Mouse (Mus musculus) neural tube, embryonic 12.5 days (tissue): Measurements from ENCODE around the gene Med12. TPM values are rescaled to one million over a fixed set of nuclear protein-coding genes. Genes with fewer than 3 reads are reported as not detected.

Experiments used
- ATAC-seq: fragments of 200-750 bp; cut with Nextera tagmentation; 2 replicates; pipeline ENCODE4 v1.8.0; 2017; ENCODE audit warnings: low read depth, mild to moderate bottlenecking, moderate TSS enrichment, moderate library complexity; ENCODE audit not compliant: low FRiP score
- H3K27ac ChIP-seq: fragments of 300-500 bp; sonication (generic); 2 replicates; pipeline ENCODE4 v1.5.1; 2016
- H3K27me3 ChIP-seq: fragments of 300-500 bp; sonication (generic); replicated peaks from 2 replicates; pipeline ENCODE4 v1.6.1; 2016; ENCODE audit warnings: mild to moderate bottlenecking
- H3K36me3 ChIP-seq: fragments of 300-500 bp; sonication (generic); 2 replicates; pipeline ENCODE4 v1.6.1; 2016; ENCODE audit warnings: mild to moderate bottlenecking
- H3K4me1 ChIP-seq: fragments of 300-500 bp; sonication (generic); 2 replicates; pipeline ENCODE4 v1.6.1; 2016
- H3K4me2 ChIP-seq: fragments of 300-500 bp; sonication (generic); replicated peaks from 2 replicates; pipeline ENCODE4 v1.6.1; 2016; ENCODE audit warnings: mild to moderate bottlenecking
- H3K4me3 ChIP-seq: fragments of 300-500 bp; sonication (generic); 2 replicates; pipeline ENCODE4 v1.5.1; 2016
- H3K9ac ChIP-seq: fragments of 300-500 bp; sonication (generic); 2 replicates; pipeline ENCODE4 v1.6.1; 2016; ENCODE audit warnings: mild to moderate bottlenecking
- H3K9me3 ChIP-seq: fragments of 300-500 bp; sonication (generic); 2 replicates; pipeline ENCODE4 v1.6.1; 2016; ENCODE audit warnings: mild to moderate bottlenecking
- WGBS: fragments of 180-500 bp; shearing (Covaris S2); methylation state at CpG from one replicate; pipeline ENCODE4 v1.1.7; 2016; 5-methylcytosine and 5-hydroxymethylcytosine counted together
- polyA plus RNA-seq: library from polyadenylated mRNA; unstranded; fragments of >200 nt; fragmentation: Nextera tagmentation; extraction: Ambion mirVana; gene quantifications from 2 replicates; pipeline ENCODE4 v1.2.1, GENCODE M21; 2016

The Med12 gene
- 29.0 and 40.2 TPM in 2 replicates for polyA plus RNA-seq

- no peaks in the 10 kb centered on the region for H3K9me3 ChIP-seq
- peaks cover 12% of the 10 kb centered on the region for H3K36me3 ChIP-seq
- no peaks in the 10 kb centered on the region for H3K27me3 ChIP-seq
- peak within 1 kb of the TSS; percentile 50 for H3K4me3 ChIP-seq
- H3K4me1 ChIP-seq: no peaks in the 10 kb centered on the region
- H3K9ac ChIP-seq: peak within 1 kb of the TSS; percentile 57
- H3K27ac ChIP-seq: no peak within 1 kb of the TSS
- H3K4me2 ChIP-seq: peak within 1 kb of the TSS; percentile 59
- peak; percentile 98 for ATAC-seq
- WGBS: 18% methylated on average over 54 of the region's 54 CpGs
Observed at GRCm38 (mm10) chrX:101273875-101274738, at the start of gene Med12. TSS of gene Med12 (plus strand) at chrX:101274030.

DNA sequence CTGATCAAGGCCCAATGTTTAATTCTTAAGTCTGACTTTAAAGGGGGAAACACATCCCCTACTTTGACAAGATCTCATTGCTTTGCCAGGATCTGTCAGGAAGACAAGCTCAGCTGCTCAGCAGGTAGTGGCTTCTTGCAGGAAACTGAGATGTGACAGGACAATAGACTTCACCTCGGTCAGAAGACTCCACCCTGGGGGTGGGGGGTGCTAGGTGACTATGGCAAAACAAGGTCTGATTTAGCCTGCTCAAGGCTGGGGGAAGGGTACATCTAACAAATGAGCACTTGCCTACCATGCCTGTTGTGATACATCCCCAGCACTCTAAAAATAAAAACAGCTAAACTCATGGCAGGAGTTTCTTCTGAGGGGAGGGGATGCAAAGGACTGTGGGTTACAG, 28.8 kb upstream of the Med12 start:
- H3K36me3 ChIP-seq: no peaks in the 10 kb centered on the region
- no peaks in the 10 kb centered on the region for H3K9me3 ChIP-seq
- no peak overlapping the region for H3K27ac ChIP-seq
- no peak overlapping the region for H3K4me2 ChIP-seq
- H3K27me3 ChIP-seq: no peaks in the 10 kb centered on the region
- no peak overlapping the region for H3K9ac ChIP-seq
- H3K4me1 ChIP-seq: no peaks in the 10 kb centered on the region
- 36% methylated on average over 1 of the region's 1 CpGs for WGBS
- no peak overlapping the region for H3K4me3 ChIP-seq
- ATAC-seq: no peak

GRCm38 (mm10) chrX:101253952-101254729, 19.7 kb upstream of the Med12 start, which contains the start of gene Foxo4:
TSS of gene Foxo4 (plus strand) at chrX:101254528.
- H3K27me3 ChIP-seq: no peaks in the 10 kb centered on the region
- no peak within 1 kb of the TSS for H3K27ac ChIP-seq
- H3K4me1 ChIP-seq: no peaks in the 10 kb centered on the region; the same call in 1 of the 2 replicates
- peak within 1 kb of the TSS; percentile 46 for H3K4me3 ChIP-seq
- 19% methylated on average over 42 of the region's 47 CpGs for WGBS
- H3K36me3 ChIP-seq: no peaks in the 10 kb centered on the region
- H3K4me2 ChIP-seq: peak within 1 kb of the TSS; percentile 68
- H3K9ac ChIP-seq: peak within 1 kb of the TSS; percentile 45; the same call in 1 of the 2 replicates
- peak; percentile 92 for ATAC-seq
- H3K9me3 ChIP-seq: no peaks in the 10 kb centered on the region

DNA sequence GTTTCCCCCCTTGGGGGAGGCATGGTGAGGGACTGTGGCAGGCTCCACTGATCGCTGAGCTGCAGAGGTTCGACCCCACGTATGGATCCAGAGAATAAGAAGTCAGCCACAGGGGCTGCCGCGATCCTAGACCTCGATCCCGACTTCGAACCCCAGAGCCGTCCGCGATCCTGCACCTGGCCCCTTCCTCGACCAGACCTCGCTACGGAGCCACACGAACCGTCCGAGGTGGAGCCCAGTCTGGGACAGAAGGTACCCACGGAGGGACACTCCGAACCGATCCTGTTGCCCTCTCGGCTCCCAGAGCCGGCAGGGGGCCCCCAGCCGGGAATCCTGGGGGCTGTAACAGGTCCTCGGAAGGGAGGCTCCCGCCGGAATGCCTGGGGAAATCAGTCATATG, 19.1 kb upstream of the Med12 start:
- H3K9me3 ChIP-seq: no peaks in the 10 kb centered on the region
- 17% methylated on average over 26 of the region's 26 CpGs for WGBS
- no peak overlapping the region for H3K27ac ChIP-seq
- ATAC-seq: peak; percentile 31
- peak overlapping the region; percentile 46 for H3K4me3 ChIP-seq
- no peaks in the 10 kb centered on the region for H3K27me3 ChIP-seq
- peak overlapping the region; percentile 68 for H3K4me2 ChIP-seq
- H3K9ac ChIP-seq: peak overlapping the region; percentile 45; the same call in 1 of the 2 replicates
- H3K4me1 ChIP-seq: no peaks in the 10 kb centered on the region; the same call in 1 of the 2 replicates
- H3K36me3 ChIP-seq: no peaks in the 10 kb centered on the region

GRCm38 (mm10) chrX:101256603-101257002, 17.2 kb upstream of the Med12 start:
- H3K36me3 ChIP-seq: no peaks in the 10 kb centered on the region
- no peaks in the 10 kb centered on the region for H3K27me3 ChIP-seq
- ATAC-seq: no peak
- H3K9ac ChIP-seq: no peak overlapping the region
- H3K4me3 ChIP-seq: no peak overlapping the region
- H3K4me1 ChIP-seq: no peaks in the 10 kb centered on the region; the same call in 1 of the 2 replicates
- peak overlapping the region; percentile 3; the same call in 1 of the 2 replicates for H3K4me2 ChIP-seq
- 89% methylated on average over 13 of the region's 13 CpGs for WGBS
- no peaks in the 10 kb centered on the region for H3K9me3 ChIP-seq
- no peak overlapping the region for H3K27ac ChIP-seq

- Histone ChIP-seq H3K4me3 (no peak overlapping the region), H3K36me3 (no peaks in the 10 kb centered on the region), H3K27ac (peak overlapping the region; percentile 66), H3K4me1 (no peaks in the 10 kb centered on the region; the same call in 1 of the 2 replicates), H3K9me3 (no peaks in the 10 kb centered on the region), H3K27me3 (no peaks in the 10 kb centered on the region), H3K9ac (no peak overlapping the region), H3K4me2 (peak overlapping the region; percentile 20; the same call in 1 of the 2 replicates)
- ATAC-seq: peak; percentile 79
- WGBS: 25% methylated on average over 11 of the region's 13 CpGs
Observed at GRCm38 (mm10) chrX:101260441-101261325, 13.1 kb upstream of the Med12 start.

DNA sequence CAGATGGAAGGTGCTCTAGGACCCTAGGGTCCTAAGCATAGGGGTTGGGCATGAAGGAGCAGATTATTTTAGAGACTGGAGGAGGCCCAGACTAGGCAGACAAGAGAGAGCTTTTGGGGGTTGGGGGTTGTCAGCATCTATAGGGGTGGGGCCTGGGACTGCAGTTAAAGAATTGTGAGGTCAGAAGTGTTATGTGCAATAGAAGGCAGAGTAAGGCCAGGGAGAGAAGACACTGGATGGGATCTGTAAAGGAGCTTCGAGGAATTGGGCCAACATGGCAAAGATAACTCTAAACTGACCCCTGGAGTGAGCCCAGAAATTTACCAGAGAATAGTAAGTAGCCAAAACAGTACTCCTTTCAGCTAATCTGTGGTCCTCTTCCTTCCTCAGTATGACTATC, 9.9 kb upstream of the Med12 start, which contains the start of gene Gm614:
Gm614 (minus strand) TSS at position 101 of the 400 bp plus-strand sequence.
- Histone ChIP-seq H3K9me3 (no peaks in the 10 kb centered on the region), H3K9ac (no peak within 1 kb of the TSS), H3K4me2 (no peak within 1 kb of the TSS), H3K4me3 (no peak within 1 kb of the TSS), H3K27me3 (no peaks in the 10 kb centered on the region), H3K27ac (no peak within 1 kb of the TSS), H3K4me1 (no peaks in the 10 kb centered on the region), H3K36me3 (no peaks in the 10 kb centered on the region)
- ATAC-seq: no peak
- WGBS: 95% methylated on average over 1 of the region's 1 CpGs

DNA sequence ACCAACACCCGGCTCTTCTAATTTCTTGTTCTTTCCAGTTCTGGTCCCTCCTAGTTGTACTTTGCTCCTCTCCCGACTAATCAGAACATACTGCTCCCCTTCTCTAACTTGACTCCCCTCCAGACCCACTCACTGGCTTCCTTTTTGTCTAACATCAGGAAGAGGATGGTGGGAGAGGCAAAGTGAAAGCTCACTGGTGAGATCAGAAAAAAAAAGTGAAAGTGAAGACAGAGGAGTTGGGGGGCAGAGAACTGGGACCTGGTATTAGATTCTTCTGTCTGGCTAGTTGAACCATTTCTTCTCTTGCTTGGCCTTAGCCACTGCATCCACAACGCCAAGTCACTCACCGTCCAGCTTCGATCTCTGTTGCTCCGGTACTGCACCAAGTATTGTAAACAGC, 7.2 kb upstream of the Med12 start:
- Histone ChIP-seq H3K4me3 (no peak overlapping the region), H3K4me2 (no peak overlapping the region), H3K4me1 (no peaks in the 10 kb centered on the region), H3K9ac (no peak overlapping the region), H3K36me3 (no peaks in the 10 kb centered on the region), H3K9me3 (no peaks in the 10 kb centered on the region), H3K27me3 (no peaks in the 10 kb centered on the region), H3K27ac (no peak overlapping the region)
- no peak for ATAC-seq
- 97% methylated on average over 6 of the region's 6 CpGs for WGBS

DNA sequence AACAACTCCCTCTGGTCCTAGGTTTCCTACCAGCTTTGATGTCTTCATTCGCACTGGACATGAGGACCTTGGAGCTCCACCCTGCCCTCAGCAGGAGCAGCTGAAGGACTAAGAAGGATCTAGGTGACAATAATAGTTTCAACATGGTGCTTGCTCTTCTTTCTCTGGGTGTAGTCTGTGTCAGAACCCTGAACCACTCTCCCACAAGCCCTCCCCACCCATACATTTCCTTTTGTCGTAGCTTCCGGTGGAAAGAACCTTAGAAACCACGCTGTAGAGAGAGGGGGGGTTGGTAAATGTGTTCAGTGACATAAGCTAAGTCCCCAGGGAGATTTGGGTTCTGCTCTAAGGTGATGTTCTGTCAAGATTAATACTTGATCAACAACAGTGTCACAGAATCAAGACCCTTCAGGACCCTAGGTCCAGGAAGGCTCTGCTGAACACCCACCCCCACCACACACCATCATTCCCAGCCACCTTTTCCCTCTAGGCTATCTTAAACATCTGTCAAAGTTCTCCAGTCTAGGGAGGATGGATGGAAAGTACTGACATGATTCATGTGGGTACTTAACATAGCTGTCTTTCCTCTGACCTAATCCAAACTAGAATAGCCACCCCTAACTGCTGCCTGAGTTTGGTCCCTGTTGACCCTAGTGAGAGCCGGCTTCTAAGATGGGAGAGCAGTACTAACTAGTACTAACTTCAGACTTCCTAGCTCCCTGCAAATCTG, 5.6 kb upstream of the Med12 start, which contains the start of gene Il2rg:
Il2rg (minus strand) TSS at position 231 of the 730 bp plus-strand sequence.
- Histone ChIP-seq H3K4me1 (no peaks in the 10 kb centered on the region), H3K4me2 (no peak within 1 kb of the TSS), H3K9ac (no peak within 1 kb of the TSS), H3K27ac (no peak within 1 kb of the TSS), H3K27me3 (no peaks in the 10 kb centered on the region), H3K9me3 (no peaks in the 10 kb centered on the region), H3K4me3 (no peak within 1 kb of the TSS), H3K36me3 (no peaks in the 10 kb centered on the region)
- 71% methylated on average over 5 of the region's 5 CpGs for WGBS
- ATAC-seq: no peak

DNA sequence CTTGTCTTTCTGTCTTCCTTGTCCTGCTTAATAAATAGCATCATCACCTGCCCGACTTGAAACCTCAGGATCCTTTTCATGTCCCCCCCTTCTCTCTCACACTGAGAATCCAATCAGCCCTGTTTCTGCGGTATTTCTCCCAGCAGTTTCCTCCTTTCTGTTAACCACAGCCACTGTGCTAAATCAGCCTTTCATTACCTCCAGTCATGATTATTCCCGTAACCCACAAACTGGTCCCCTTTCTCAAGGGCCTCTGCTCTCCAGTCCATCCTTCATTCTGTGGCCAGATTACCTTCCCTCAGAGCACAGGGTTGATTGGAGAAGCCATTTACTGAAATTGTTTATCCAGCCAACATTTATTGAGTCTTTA, 5.1 kb upstream of the Med12 start, which contains the start of gene Gm20489:
Gm20489 (minus strand) TSS at position 269 of the 370 bp plus-strand sequence.
- Histone ChIP-seq H3K36me3 (no peaks in the 10 kb centered on the region), H3K4me2 (no peak within 1 kb of the TSS), H3K9me3 (no peaks in the 10 kb centered on the region), H3K4me3 (no peak within 1 kb of the TSS), H3K27ac (no peak within 1 kb of the TSS), H3K27me3 (no peaks in the 10 kb centered on the region), H3K4me1 (no peaks in the 10 kb centered on the region), H3K9ac (no peak within 1 kb of the TSS)
- ATAC-seq: no peak
- 52% methylated on average over 3 of the region's 3 CpGs for WGBS

- peaks cover 6% of the 10 kb centered on the region for H3K36me3 ChIP-seq
- H3K4me3 ChIP-seq: peak overlapping the region; percentile 50; the same call in 1 of the 2 replicates
- H3K9me3 ChIP-seq: no peaks in the 10 kb centered on the region
- no peak overlapping the region for H3K9ac ChIP-seq
- H3K4me2 ChIP-seq: peak overlapping the region; percentile 59
- no peak overlapping the region for H3K27ac ChIP-seq
- 26% methylated on average over 6 of the region's 6 CpGs for WGBS
- no peaks in the 10 kb centered on the region for H3K27me3 ChIP-seq
- no peaks in the 10 kb centered on the region for H3K4me1 ChIP-seq
- peak; percentile 32 for ATAC-seq
Observed at GRCm38 (mm10) chrX:101273410-101273809, 420 bp upstream of the Med12 start.
